Mouse (Mus musculus) brain, embryonic 14.5 days (tissue): ENCODE results near the gene Kansl3.

Source experiments
- CTCF ChIP-seq: fragments of 200-500 bp; IDR thresholded peaks from 2 replicates; pipeline ENCODE4 v1.5.1; 2012; ENCODE audit warnings: inconsistent platforms, mild to moderate bottlenecking, moderate library complexity, borderline replicate concordance; ENCODE audit not compliant: insufficient read depth, insufficient read length; ENCODE audit errors: extremely low read depth
- POLR2A ChIP-seq: fragments of 200-500 bp; IDR thresholded peaks from 2 replicates; pipeline ENCODE4 v1.6.1; 2012; ENCODE audit warnings: mild to moderate bottlenecking, inconsistent platforms, borderline replicate concordance; ENCODE audit not compliant: poor library complexity, insufficient read depth, insufficient read length, severe bottlenecking; ENCODE audit errors: extremely low read depth

DNA sequence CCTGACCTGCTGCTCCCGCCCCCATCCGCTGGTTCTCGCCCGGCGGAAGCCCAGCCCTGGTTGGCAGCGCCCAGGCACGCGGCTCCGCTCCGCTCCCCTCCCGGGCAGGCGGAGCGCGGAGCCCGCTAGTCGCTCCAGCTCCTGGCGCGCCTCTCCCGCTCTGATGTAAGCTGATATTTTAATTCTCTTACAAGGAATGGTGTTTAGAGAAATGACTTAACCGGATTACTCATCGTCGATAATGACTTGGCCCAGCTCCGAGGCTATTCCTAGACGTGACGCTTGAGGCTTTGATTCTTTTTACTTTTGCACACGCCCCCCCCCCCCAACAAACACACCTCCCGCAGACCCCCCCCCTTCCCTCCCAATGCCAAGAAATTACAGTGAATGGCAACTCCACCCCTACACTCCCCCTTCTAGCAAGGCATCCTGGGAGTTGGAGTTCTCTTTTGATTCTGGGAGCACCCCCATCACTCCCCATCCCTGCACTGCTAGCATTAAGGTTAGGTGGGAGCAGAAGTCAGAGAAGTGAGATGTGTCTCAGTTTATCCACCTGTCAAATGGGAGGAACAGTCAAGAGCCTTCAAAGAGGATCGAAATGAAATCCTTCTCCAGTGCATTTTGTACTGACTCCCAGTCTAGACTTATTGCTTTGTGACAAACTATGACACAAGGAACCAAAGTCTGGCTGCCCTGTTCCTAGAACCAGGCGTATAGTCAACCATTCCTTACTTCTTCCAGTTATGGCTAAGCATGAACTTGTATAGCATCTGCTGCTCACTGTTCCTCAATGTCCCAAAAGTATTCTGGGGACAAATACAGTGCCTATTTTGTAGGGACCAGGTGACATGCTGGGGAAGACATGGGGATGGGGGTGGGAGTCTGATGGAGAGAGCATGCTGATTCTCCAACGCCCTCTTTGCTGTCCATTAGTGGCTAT is 65.3 kb downstream of the Kansl3 start:
- no peak for TF ChIP-seq POLR2A
- TF ChIP-seq CTCF: no peak
